Comparison of ENCODE assay signal across 8 mouse cellular contexts in genomic region chr14:105815827-105816226, GRCm38 (mm10).
DNase-seq lines count a peak whose midpoint lies in the region; ATAC-seq and TF ChIP-seq lines count a peak whose summit lies in the region.

No protein-coding gene starts in this region.

- no peak for TF ChIP-seq CTCF in left cerebral cortex, adult 2 months (IDR thresholded peaks at IDR 0.05)

- H3K4me1 ChIP-seq in forebrain, embryonic 10.5 days = peaks cover 17% of the 10 kb centered on the region
- peaks cover 18% of the 10 kb centered on the region for H3K4me1 ChIP-seq in kidney, embryonic 16.5 days (ENCODE audit: insufficient read depth, low read length)
- peaks cover 9% of the 10 kb centered on the region for H3K4me1 ChIP-seq in midbrain, embryonic 12.5 days

- H3K27ac ChIP-seq in left cerebral cortex, adult 2 months = no peak overlapping the region
- peak overlapping the region; percentile 69; the same call in 1 of the 2 replicates for H3K27ac ChIP-seq in forebrain, embryonic 10.5 days
- peak overlapping the region; percentile 69; the same call in 1 of the 2 replicates for H3K27ac ChIP-seq in kidney, embryonic 16.5 days (ENCODE audit: low read length)
- H3K27ac ChIP-seq in midbrain, embryonic 12.5 days (replicated peaks) = no peak overlapping the region

- peak; percentile 87 for ATAC-seq in kidney, embryonic 16.5 days (ENCODE audit: low FRiP score, low TSS enrichment)
- ATAC-seq in midbrain, embryonic 12.5 days (ENCODE audit: low FRiP score, low read depth) = peak; percentile 55
- no peak for ATAC-seq in CD4-positive, CD25-positive, alpha-beta regulatory T cell, adult 4 months

- H3K36me3 ChIP-seq in forebrain, embryonic 10.5 days (replicated peaks) = no peaks in the 10 kb centered on the region
- no peaks in the 10 kb centered on the region for H3K36me3 ChIP-seq in kidney, embryonic 16.5 days (ENCODE audit: insufficient read depth, low read length)
- H3K36me3 ChIP-seq in midbrain, embryonic 12.5 days = no peaks in the 10 kb centered on the region

- peaks cover 25% of the 10 kb centered on the region for H3K27me3 ChIP-seq in forebrain, embryonic 10.5 days (ENCODE audit: poor library complexity, severe bottlenecking)
- no peaks in the 10 kb centered on the region for H3K27me3 ChIP-seq in kidney, embryonic 16.5 days (ENCODE audit: insufficient read depth, low read length)
- H3K27me3 ChIP-seq in midbrain, embryonic 12.5 days = no peaks in the 10 kb centered on the region

- H3K4me3 ChIP-seq in left cerebral cortex, adult 2 months = peak overlapping the region; percentile 24; the same call in 1 of the 2 replicates
- peak overlapping the region; percentile 43 for H3K4me3 ChIP-seq in forebrain, embryonic 10.5 days
- peak overlapping the region; percentile 38 for H3K4me3 ChIP-seq in kidney, embryonic 16.5 days (ENCODE audit: low read length)
- peak overlapping the region; percentile 22; the same call in 1 of the 2 replicates for H3K4me3 ChIP-seq in midbrain, embryonic 12.5 days

- intact Hi-C loops in left cerebral cortex, adult 2 months (cut with DNase I) = no loop called here
- intact Hi-C loops in left cerebral cortex, postnatal 36 days (cut with DNase I) = no loop called here

- no peak for DNase-seq in left cerebral cortex, adult 2 months (ENCODE audit: extremely low spot score in 1 of 2, low spot score in 2 of 2)
- DNase-seq in left cerebral cortex, postnatal 36 days (ENCODE audit: low spot score in 2 of 2) = no peak
- peak; percentile 18 for DNase-seq in forebrain, embryonic 10.5 days (ENCODE audit: extremely low spot score, low spot score)
- DNase-seq in frontal cortex, postnatal 36 days (ENCODE audit: low spot score in 2 of 2) = no peak
- no peak for DNase-seq in MN1 (ENCODE audit: low spot score)

- peaks cover 4% of the 10 kb centered on the region; the same call in 1 of the 2 replicates for H3K9me3 ChIP-seq in forebrain, embryonic 10.5 days
- no peaks in the 10 kb centered on the region for H3K9me3 ChIP-seq in kidney, embryonic 16.5 days (ENCODE audit: low read length)
- H3K9me3 ChIP-seq in midbrain, embryonic 12.5 days = no peaks in the 10 kb centered on the region

- H3K9ac ChIP-seq in kidney, embryonic 16.5 days (replicated peaks; ENCODE audit: low read length) = peak overlapping the region; percentile 35; the same call in 1 of the 2 replicates
- no peak overlapping the region for H3K9ac ChIP-seq in midbrain, embryonic 12.5 days (replicated peaks)

- 14% methylated on average over 6 of the region's 6 CpGs for WGBS in forebrain, embryonic 10.5 days
- 11% methylated on average over 6 of the region's 6 CpGs for WGBS in kidney, embryonic 16.5 days
- 12% methylated on average over 6 of the region's 6 CpGs for WGBS in midbrain, embryonic 12.5 days

- peak overlapping the region; percentile 63 for H3K4me2 ChIP-seq in kidney, embryonic 16.5 days (replicated peaks; ENCODE audit: low read depth, low read length)
- H3K4me2 ChIP-seq in midbrain, embryonic 12.5 days (replicated peaks) = peak overlapping the region; percentile 49

Comparison
In these comparisons a context has a peak if more than half of its experiments do, and no peak if none do; other contexts are left out.
1. H3K27ac ChIP-seq: peak in forebrain, embryonic 10.5 days (single experiment) and kidney, embryonic 16.5 days (single experiment); none in left cerebral cortex, adult 2 months (single experiment) and midbrain, embryonic 12.5 days (single experiment).
2. Peak in every context shown above with its lines, with median percentiles within 50 percentile points of each other: H3K4me3 ChIP-seq.